Mouse (Mus musculus) gastrocnemius, postnatal 4 days (tissue): ENCODE measurements around the gene Ift46. TPM values are rescaled to one million over a fixed set of nuclear protein-coding genes. Genes with fewer than 3 reads are reported as not detected.
"Not testable (repeated sequence)": the region's sequence is repeated elsewhere in the genome, so short reads cannot be mapped to it uniquely, and the experiment has no call there.

Source experiments
- DNase-seq, 2 experiments: peaks; one replicate each; pipeline ENCODE4 v3.0.0; 2021 to 2022; ENCODE audit warnings: low spot score in 2 of 2, mixed read lengths in 2 of 2
- total RNA-seq, 2 experiments: library from RNA; stranded (reverse); gene quantifications; 2 replicates each; pipeline ENCODE4 v1.2.3; 2021

Ift46 gene
- total RNA-seq, 2 experiments from 2014 or later, result 65.9 to 69.5 TPM

- DNase-seq, result peak; percentile 66 to 86
Observed at GRCm38 (mm10) chr9:44734524-44735494, 32.9 kb upstream of the Ift46 start, which contains the start of gene Phldb1. Gene Phldb1, minus strand, starts transcription at chr9:44735198.

- DNase-seq, result no peak
Observed at GRCm38 (mm10) chr9:44735886-44736285, 31.8 kb upstream of the Ift46 start.

- DNase-seq, result no peak
Observed at GRCm38 (mm10) chr9:44736301-44736700, 31.4 kb upstream of the Ift46 start.

- DNase-seq, result peak in 1 of 2 experiments; percentile 66
Observed at GRCm38 (mm10) chr9:44737240-44737949, 30.3 kb upstream of the Ift46 start.

- DNase-seq, result no peak
Observed at GRCm38 (mm10) chr9:44740663-44741192, 27.0 kb upstream of the Ift46 start.

GRCm38 (mm10) chr9:44745371-44745770 lies 22.3 kb upstream of the Ift46 start:
- DNase-seq, result no peak

- DNase-seq, result no peak
Observed at GRCm38 (mm10) chr9:44746666-44747065, 21.0 kb upstream of the Ift46 start.

GRCm38 (mm10) chr9:44747341-44747740 lies 20.4 kb upstream of the Ift46 start:
- DNase-seq, result no peak

GRCm38 (mm10) chr9:44748473-44748872 lies 19.2 kb upstream of the Ift46 start:
- no peak for DNase-seq

- no peak for DNase-seq
Observed at GRCm38 (mm10) chr9:44760873-44761272, 6.8 kb upstream of the Ift46 start.

GRCm38 (mm10) chr9:44768029-44768394 lies 304 bp downstream of the Ift46 start:
- not testable (repeated sequence) for DNase-seq

GRCm38 (mm10) chr9:44771376-44771775 lies 3.7 kb downstream of the Ift46 start:
- DNase-seq, result no peak

- DNase-seq, result no peak
Observed at GRCm38 (mm10) chr9:44772392-44772749, 4.7 kb downstream of the Ift46 start.

GRCm38 (mm10) chr9:44772750-44773651 lies 5.3 kb downstream of the Ift46 start:
- DNase-seq, result peak; percentile 85 to 92

GRCm38 (mm10) chr9:44792842-44793241 lies 25.1 kb downstream of the Ift46 start:
- DNase-seq, result no peak

GRCm38 (mm10) chr9:44798298-44798697 lies 30.6 kb downstream of the Ift46 start:
- no peak for DNase-seq

GRCm38 (mm10) chr9:44799102-44799957 lies 31.6 kb downstream of the Ift46 start, which contains the start of gene Tmem25:
Gene Tmem25, minus strand, starts transcription at chr9:44799307.
- DNase-seq, result peak; percentile 63 to 77

- DNase-seq, result no peak
Observed at GRCm38 (mm10) chr9:44799958-44800324, 32.2 kb downstream of the Ift46 start.

GRCm38 (mm10) chr9:44801669-44802068 lies 34.0 kb downstream of the Ift46 start:
- DNase-seq, result no peak
